Mouse (Mus musculus): ENCODE results near the gene Egfem1.

DNA sequence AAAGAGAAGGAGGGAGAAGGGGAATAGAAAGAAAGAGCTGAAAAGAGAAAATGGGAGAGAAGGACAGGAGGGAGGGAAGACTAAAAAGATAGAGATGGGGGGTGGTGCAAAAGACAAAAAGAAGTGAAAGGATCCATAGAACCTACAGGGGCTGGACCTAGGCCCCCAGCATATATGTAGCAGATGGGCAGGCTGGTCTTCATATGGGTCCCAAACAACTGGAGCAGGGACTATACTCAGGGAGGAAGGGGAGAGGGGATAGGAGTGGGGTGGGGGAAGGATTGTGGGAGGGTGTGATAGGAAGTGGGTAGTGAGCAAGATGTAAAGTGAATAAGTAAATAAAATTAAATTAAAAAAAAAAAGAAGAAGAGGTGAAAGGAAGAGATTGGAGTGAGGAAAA is 45.2 kb upstream of the Egfem1 start:
- TF ChIP-seq POLR2A (IDR thresholded peaks at IDR 0.05; ENCODE audit: extremely low read depth, insufficient read depth, low read length) (no peak), CTCF (IDR thresholded peaks at IDR 0.05; ENCODE audit: extremely low read depth, insufficient read depth, low read length) (no peak)

All from cortical plate, adult 2 months (tissue).